Mouse (Mus musculus): ENCODE results near the gene Lyrm7. TPM values are rescaled to one million over a fixed set of nuclear protein-coding genes. Genes with fewer than 3 reads are reported as not detected.
A peak's percentile ranks its signal among the peaks of the same experiment; 100 is the strongest.

The Lyrm7 gene
- total and polyA plus RNA-seq, 3 experiments = 11.1 to 40.1 (median 38.6) TPM

DNA sequence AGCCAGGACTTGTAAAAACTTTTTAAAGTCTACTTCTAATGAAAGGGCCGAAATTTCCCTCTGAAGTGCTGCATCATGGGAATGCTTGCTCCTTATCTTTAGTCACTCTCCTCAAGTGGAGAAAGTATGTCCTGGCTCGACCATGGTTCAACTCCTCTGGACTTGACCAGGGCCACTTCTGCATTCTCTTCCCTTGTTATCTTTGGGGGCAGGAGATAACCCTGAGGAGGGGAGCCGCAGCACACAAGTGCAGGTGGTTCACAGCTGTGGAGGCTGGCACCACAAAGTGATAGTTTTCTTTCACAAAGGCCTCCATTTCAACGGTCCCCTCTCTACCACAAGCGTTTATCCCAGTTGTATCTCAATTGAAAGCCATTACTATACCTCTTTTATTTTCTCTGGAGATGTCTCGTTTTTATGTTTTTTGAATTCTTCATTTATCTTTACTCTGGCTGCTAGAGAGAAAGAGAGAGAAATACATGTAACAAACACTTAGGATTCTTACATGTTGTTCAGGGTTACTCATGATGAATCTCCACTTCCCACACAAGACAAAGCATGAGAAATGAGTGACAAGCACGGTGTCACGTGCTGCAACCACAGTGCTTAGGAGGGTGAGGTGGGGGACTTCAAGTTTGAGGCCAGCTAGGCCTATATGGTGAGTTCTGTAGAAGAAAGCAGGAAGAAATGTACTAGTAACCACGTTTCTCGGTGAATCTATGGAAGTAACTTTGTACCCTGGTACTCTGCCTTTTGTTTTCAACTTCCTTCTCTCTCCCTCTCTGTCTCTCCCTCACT, 10.6 kb downstream of the Lyrm7 start:
- H3K27me3 ChIP-seq (ENCODE audit: control insufficient read depth, insufficient read depth, low read length) = no peaks in the 10 kb centered on the region
- no peak overlapping the region for H3K9ac ChIP-seq (ENCODE audit: low read depth, low read length)
- intact Hi-C loops (cut with DNase I) = no loop called here
- TF ChIP-seq CTCF (IDR thresholded peaks at IDR 0.05) = no peak
- no peak for TF ChIP-seq EP300 (IDR thresholded peaks at IDR 0.05; ENCODE audit: insufficient read depth, low read depth, low read length)
- no peak for TF ChIP-seq POLR2A (IDR thresholded peaks at IDR 0.05; ENCODE audit: insufficient read depth, low read depth, low read length)
- no peak overlapping the region for H3K4me3 ChIP-seq
- no peak for DNase-seq
- H3K27ac ChIP-seq = no peak overlapping the region
- H3K79me2 ChIP-seq (replicated peaks; ENCODE audit: control insufficient read depth, insufficient read depth, low read length) = no peaks in the 10 kb centered on the region
- WGBS = 59% methylated on average over 10 of the region's 10 CpGs
- H3K36me3 ChIP-seq (ENCODE audit: control insufficient read depth, insufficient read depth, low read length) = no peaks in the 10 kb centered on the region
- peaks cover 2% of the 10 kb centered on the region; the same call in 1 of the 2 replicates for H3K4me1 ChIP-seq (ENCODE audit: control insufficient read depth, insufficient read depth, low read length)

DNA sequence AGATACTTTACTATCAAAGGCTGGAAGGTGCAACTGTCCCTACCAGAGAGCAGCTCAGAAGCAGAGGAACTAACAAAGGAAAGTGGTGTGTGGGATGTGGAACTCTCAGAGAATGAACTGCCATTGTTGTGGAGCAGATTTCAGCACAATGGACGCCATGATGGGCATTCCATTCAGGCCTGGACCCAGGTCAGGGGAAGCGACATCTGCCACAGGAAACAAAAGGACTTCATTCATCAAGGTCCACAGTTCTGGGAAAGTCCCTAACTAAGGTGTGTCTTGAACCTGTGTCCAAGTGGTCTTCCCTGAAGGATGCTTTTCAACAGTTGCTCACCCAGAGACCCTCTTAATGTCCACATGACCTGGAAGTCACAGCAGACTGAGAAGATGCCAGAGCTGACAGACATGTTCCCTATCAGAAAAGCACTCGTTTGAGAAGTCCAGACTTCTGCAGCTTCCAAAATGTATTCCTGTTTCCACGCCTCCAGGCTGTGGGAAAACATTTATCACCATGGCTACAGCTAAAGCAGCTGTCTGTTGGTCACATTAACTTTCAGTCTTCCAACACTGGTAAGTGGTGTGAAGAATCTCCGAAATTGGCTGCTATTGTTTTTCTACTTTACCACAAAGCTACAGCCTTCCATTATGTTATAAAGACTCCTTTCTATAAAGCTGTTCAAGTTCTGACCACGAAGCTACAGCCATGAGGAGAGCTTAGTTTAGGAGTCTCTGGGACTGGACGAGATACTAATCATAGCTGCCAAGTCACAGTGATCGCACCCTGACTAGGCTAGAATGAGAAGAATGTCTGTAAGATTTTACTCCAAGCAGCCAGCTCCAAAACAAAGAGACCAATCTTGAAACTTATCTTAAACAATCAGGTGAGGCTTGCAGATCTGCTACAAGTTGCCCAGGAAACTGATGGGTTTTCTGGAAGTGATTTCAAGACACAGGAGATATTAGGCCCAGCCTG, 15.0 kb downstream of the Lyrm7 start:
- Histone ChIP-seq H3K27me3 (ENCODE audit: control insufficient read depth, insufficient read depth, low read length) (no peaks in the 10 kb centered on the region), H3K4me1 (ENCODE audit: control insufficient read depth, insufficient read depth, low read length) (peaks cover 6% of the 10 kb centered on the region), H3K9ac (ENCODE audit: low read depth, low read length) (no peak overlapping the region), H3K27ac (no peak overlapping the region; the same call in 1 of the 2 replicates), H3K4me3 (no peak overlapping the region), H3K79me2 (replicated peaks; ENCODE audit: control insufficient read depth, insufficient read depth, low read length) (no peaks in the 10 kb centered on the region), H3K36me3 (ENCODE audit: control insufficient read depth, insufficient read depth, low read length) (no peaks in the 10 kb centered on the region)
- 33% methylated on average over 8 of the region's 8 CpGs for WGBS
- TF ChIP-seq EP300 (IDR thresholded peaks at IDR 0.05; ENCODE audit: insufficient read depth, low read depth, low read length) (no peak), POLR2A (IDR thresholded peaks at IDR 0.05; ENCODE audit: insufficient read depth, low read depth, low read length) (no peak), CTCF (IDR thresholded peaks at IDR 0.05) (no peak)
- DNase-seq = no peak
- intact Hi-C loops (cut with DNase I) = no loop called here

DNA sequence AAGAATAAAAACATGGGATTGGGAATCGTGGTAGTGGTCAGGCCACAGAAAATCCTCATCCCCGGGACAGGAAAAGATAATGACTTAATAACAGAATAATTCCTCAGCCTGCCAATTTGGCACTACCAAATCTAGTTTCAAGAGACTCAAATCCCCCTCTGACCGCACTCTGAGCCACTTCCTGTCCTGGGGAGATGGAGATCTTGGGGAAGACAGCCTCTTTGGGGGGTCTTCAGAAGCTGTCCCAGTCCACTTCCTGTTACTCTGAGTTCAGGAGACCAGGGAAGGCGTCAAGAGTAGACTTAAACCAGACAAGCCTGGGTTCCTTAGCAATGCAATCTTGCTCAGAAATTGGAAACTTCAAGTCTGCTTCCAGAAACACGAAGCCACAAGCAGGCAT, 15.8 kb downstream of the Lyrm7 start:
- TF ChIP-seq EP300 (IDR thresholded peaks at IDR 0.05; ENCODE audit: insufficient read depth, low read depth, low read length) (no peak), CTCF (IDR thresholded peaks at IDR 0.05) (no peak), POLR2A (IDR thresholded peaks at IDR 0.05; ENCODE audit: insufficient read depth, low read depth, low read length) (no peak)
- Histone ChIP-seq H3K27me3 (ENCODE audit: control insufficient read depth, insufficient read depth, low read length) (no peaks in the 10 kb centered on the region), H3K9ac (ENCODE audit: low read depth, low read length) (no peak overlapping the region), H3K27ac (peak overlapping the region; percentile 15), H3K79me2 (replicated peaks; ENCODE audit: control insufficient read depth, insufficient read depth, low read length) (no peaks in the 10 kb centered on the region), H3K4me1 (ENCODE audit: control insufficient read depth, insufficient read depth, low read length) (peaks cover 6% of the 10 kb centered on the region), H3K36me3 (ENCODE audit: control insufficient read depth, insufficient read depth, low read length) (no peaks in the 10 kb centered on the region), H3K4me3 (no peak overlapping the region)
- DNase-seq = no peak
- 43% methylated on average over 5 of the region's 5 CpGs for WGBS
- intact Hi-C loops (cut with DNase I) = loop anchor here (1.0 kb wide), 1 partner anchor 40 kb away; no protein-coding TSS in a partner anchor

DNA sequence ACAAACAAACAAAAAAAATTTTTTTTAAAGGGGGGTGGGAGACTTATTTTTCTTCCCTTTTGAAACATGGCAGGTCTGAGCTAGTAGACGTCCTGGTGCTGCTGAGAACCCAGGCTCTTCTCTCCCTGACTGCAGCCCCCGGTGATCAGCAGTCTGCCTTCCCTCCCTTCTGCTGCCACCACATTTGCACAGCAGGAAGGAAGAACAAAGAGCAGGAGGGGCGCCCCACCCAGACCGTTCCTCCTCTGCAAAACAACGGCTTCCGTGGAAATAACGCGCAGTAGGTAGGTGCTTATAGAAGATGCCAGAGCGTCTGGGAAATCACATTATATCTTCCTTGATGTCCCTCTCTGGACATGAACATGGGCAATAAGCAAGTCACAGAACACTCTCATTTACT, 16.3 kb downstream of the Lyrm7 start:
- intact Hi-C loops (cut with DNase I) = loop anchor here (1.0 kb wide), 1 partner anchor 39 kb away; no protein-coding TSS in a partner anchor
- Histone ChIP-seq H3K27me3 (ENCODE audit: control insufficient read depth, insufficient read depth, low read length) (no peaks in the 10 kb centered on the region), H3K79me2 (replicated peaks; ENCODE audit: control insufficient read depth, insufficient read depth, low read length) (no peaks in the 10 kb centered on the region), H3K4me3 (no peak overlapping the region), H3K36me3 (ENCODE audit: control insufficient read depth, insufficient read depth, low read length) (no peaks in the 10 kb centered on the region), H3K27ac (peak overlapping the region; percentile 15), H3K4me1 (ENCODE audit: control insufficient read depth, insufficient read depth, low read length) (peaks cover 6% of the 10 kb centered on the region), H3K9ac (ENCODE audit: low read depth, low read length) (no peak overlapping the region)
- DNase-seq = peak in 1 of 2 experiments; percentile 42
- 40% methylated on average over 9 of the region's 9 CpGs for WGBS
- TF ChIP-seq CTCF (IDR thresholded peaks at IDR 0.05) (no peak), POLR2A (IDR thresholded peaks at IDR 0.05; ENCODE audit: insufficient read depth, low read depth, low read length) (no peak), EP300 (IDR thresholded peaks at IDR 0.05; ENCODE audit: insufficient read depth, low read depth, low read length) (no peak)

DNA sequence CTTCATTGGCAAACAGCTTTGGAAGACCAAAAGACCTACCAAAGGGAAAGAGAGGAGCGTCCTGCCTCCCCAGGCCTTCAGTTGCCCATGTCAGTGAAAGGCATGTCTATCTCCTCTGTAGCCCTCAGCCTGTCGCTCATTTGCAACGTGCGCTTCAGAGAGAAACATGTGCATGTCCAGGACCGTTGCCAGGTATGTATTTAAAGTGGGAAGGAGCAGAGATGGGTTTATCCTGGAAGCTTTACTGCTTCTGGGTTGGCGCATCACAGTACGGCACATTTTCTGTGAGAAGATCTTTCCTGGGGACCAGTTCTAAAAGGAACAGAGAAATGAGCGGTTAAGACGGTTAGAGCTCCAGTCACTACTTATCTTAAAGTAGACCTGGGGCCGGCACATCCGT, 19.8 kb downstream of the Lyrm7 start:
- Histone ChIP-seq H3K27me3 (ENCODE audit: control insufficient read depth, insufficient read depth, low read length) (no peaks in the 10 kb centered on the region), H3K27ac (no peak overlapping the region), H3K79me2 (replicated peaks; ENCODE audit: control insufficient read depth, insufficient read depth, low read length) (no peaks in the 10 kb centered on the region), H3K36me3 (ENCODE audit: control insufficient read depth, insufficient read depth, low read length) (no peaks in the 10 kb centered on the region), H3K9ac (ENCODE audit: low read depth, low read length) (no peak overlapping the region), H3K4me3 (no peak overlapping the region), H3K4me1 (ENCODE audit: control insufficient read depth, insufficient read depth, low read length) (peaks cover 6% of the 10 kb centered on the region)
- no peak for DNase-seq
- no peak for TF ChIP-seq CTCF (IDR thresholded peaks at IDR 0.05)
- no peak for TF ChIP-seq POLR2A (IDR thresholded peaks at IDR 0.05; ENCODE audit: insufficient read depth, low read depth, low read length)
- no peak for TF ChIP-seq EP300 (IDR thresholded peaks at IDR 0.05; ENCODE audit: insufficient read depth, low read depth, low read length)
- 88% methylated on average over 11 of the region's 11 CpGs for WGBS
- intact Hi-C loops (cut with DNase I) = no loop called here
